Mouse (Mus musculus) B cell, adult 2 months (primary cell): Measurements from ENCODE around the gene Ufsp1.

Experiments used
- DNase-seq, 2 experiments: peaks; one replicate each; pipeline ENCODE4 v3.0.0; 2022

The Ufsp1 gene

DNA sequence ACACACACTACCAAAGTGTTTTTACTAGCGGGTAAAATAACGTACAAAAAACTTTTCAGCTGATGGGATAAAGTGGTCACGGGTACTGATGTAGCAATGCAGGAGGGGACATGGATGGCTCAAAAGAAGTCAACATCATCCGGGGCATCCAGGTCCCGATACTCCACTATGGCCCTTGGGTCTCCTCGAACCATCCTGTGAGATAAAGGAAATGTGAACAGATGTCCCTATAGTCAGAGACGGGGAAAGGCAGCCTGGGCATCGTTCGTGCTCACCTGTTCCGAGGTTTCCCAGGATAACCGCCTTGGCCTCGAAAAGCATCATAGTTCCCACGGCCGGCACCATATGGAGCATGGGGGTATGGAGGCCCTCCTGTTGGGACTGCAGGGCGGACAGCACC, 1.3 kb downstream of the Ufsp1 start:
- no peak for DNase-seq

DNA sequence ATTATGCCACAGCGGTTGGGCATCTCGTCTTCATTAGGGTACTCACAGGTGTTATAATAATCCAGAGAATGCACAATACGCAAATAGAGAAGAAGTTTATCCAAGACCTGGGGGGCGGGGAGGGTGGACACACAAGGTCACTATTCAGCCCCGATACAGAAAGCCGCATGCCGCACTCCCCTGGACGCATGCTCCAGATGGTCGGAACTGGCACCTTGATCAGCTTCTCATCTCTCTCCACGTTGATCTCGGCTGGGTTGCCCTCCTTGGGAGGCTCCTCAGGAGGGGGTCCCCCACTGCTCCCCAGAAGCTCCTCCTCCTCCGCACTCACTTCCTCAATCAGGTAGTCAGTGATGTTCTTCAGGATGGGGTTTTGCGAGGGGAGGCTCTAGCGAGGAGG, 2.7 kb downstream of the Ufsp1 start:
- no peak for DNase-seq

- DNase-seq: no peak
Observed at GRCm38 (mm10) chr5:137299240-137299639, 4.8 kb downstream of the Ufsp1 start.

DNA sequence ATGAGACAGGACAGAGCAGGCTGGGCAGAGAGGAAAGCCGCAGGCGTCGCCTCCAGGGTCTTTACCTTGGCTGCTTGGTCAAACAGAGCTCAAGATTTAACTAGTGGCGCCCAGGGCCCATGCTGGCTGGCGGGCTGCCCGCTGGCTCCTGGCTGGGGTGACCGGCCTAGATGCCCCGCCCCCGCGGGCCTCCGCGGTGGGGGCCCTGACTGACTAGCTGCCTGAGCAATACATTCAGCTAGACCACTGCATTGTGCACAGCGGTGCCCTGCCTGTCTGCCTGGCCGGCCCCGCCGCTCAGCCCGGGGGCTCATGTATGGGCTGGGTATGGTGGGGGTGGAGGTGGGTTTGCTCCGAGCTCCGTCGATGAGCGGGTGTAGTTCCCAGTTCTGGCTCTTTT, 6.8 kb downstream of the Ufsp1 start:
- no peak for DNase-seq

- DNase-seq: no peak
Observed at GRCm38 (mm10) chr5:137303609-137304008, 9.2 kb downstream of the Ufsp1 start.

DNA sequence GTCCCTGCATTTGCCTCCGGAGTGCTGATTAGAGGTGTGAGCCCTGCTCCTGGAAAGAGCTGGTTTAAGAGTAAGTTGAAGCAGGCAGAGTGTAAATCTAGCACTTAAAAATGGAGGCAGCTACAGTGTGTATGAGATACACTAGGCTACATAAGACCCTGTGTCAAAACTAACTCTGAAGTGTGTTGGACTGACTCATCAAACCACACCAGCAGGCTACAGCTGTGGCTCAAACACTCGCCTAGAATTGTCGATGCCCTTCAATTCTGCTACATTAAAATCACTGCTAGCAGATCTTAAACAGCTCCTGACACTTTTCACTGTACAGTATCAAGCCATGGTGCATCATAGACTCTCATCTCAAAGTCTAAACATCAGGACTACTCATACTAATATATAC, 9.7 kb downstream of the Ufsp1 start:
- DNase-seq: no peak

GRCm38 (mm10) chr5:137304816-137305215, 10.4 kb downstream of the Ufsp1 start:
- no peak for DNase-seq

- peak; percentile 21 to 24 for DNase-seq
Observed at GRCm38 (mm10) chr5:137305822-137306221, 11.4 kb downstream of the Ufsp1 start.

GRCm38 (mm10) chr5:137306439-137307005, 12.1 kb downstream of the Ufsp1 start:
- DNase-seq: peak; percentile 16 to 24

GRCm38 (mm10) chr5:137307071-137307912, 12.9 kb downstream of the Ufsp1 start, which contains the start of gene Srrt:
Gene Srrt (minus strand): TSS chr5:137307674.
- peak; percentile 86 for DNase-seq

DNA sequence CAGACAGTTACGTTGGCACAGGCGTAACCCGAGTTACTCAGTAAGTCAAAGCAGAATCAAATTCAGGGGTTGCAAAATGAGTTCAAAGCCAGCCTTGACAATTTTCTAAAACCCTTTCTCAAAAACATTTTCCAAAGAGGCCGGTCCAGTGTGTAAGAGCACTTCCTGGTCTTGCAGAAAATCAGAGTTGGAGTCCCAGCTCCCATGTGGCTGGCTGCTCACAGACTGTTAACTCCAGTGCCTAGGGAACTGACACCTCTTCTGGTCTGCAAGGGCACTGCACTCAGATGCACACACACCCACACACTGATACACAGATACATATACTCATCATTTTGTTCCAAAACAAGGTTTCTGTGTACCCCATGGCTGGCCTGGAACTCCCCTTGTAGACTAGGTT, 13.9 kb downstream of the Ufsp1 start:
- no peak for DNase-seq

- no peak for DNase-seq
Observed at GRCm38 (mm10) chr5:137313466-137314192, 19.2 kb downstream of the Ufsp1 start.

- DNase-seq: no peak
Observed at GRCm38 (mm10) chr5:137314193-137315083, 20.0 kb downstream of the Ufsp1 start, which contains the start of gene Trip6. Gene Trip6 (minus strand): TSS chr5:137314404.

DNA sequence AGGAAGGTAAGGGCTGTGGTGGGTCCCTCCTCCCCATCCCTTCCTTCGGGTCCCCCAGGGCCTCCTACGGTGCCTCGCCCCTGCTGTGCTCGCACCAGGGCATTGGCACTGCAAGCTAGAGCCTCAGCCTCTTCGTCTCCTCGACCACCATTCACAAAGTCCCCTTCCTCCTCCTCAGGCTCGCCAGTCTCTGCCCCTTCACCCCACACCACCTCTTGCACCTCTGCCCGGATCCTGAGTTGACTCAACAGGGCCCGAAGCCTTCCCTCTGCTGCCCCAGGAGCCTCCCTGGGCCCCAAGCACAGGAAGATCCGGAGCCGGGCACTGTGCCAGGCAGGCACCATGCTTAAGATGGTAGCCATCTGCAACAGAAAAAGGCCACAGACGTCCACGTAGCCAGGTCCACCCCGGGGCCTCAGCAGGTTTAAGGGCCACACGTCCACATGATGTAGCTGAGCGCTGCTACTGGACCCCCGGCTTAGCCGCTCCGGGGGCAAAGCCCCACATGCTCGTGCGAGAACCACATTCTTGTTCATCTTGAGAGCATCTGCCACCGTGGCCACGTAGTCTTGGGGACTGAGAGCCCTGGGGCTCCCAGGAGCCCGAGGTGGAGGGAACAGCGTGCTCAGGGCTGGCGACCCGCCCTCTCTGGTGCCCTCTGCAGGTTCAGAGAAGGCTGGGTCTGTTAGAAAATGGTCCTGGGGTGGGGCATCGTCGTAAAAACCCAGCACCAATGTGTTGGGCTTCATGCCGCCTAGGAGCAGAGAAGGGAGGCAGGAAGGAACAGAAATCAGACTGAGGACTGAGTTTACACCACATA, 20.9 kb downstream of the Ufsp1 start:
- DNase-seq: peak; percentile 47 to 50

GRCm38 (mm10) chr5:137317361-137317760, 22.9 kb downstream of the Ufsp1 start:
- DNase-seq: no peak

GRCm38 (mm10) chr5:137318570-137318969, 24.1 kb downstream of the Ufsp1 start:
- DNase-seq: no peak

DNA sequence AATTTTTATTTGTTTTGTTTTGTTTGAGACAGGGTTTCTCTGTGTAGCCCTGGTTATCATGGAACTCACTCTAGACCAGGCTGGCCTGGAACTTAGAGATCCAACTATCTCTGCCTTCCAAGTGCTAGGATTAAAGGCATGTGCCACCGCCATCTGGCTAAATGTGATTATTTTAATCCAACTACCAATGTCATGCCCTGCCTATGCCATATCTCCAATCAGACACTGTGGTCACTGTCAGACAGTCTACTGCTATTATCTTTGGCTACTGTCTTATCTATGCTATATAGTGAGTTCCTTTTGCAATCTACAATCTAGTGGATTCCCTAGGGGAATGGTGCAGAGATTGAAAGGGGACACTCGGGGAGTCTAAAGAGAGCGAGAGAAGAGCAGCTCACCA, 26.6 kb downstream of the Ufsp1 start:
- no peak for DNase-seq

DNA sequence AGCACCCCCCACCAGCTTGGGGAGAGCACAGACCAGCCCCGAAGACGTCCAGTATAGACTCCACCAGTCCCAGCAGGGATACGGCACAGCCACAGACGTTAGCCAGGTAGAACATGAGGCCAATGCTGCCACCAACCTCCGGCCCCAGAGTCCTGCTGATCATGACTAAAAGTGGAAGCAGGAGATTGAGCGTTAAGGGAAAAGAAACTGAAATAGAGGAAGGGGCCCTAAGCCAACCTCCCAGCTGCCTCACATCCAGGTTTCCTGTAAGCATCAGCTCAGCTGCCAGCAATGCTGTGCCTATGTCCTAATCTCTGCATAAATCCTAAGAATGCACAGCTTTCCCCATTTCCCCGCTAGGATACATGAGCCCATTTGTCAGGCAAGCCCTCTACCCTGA, 36.5 kb downstream of the Ufsp1 start:
- no peak for DNase-seq

DNA sequence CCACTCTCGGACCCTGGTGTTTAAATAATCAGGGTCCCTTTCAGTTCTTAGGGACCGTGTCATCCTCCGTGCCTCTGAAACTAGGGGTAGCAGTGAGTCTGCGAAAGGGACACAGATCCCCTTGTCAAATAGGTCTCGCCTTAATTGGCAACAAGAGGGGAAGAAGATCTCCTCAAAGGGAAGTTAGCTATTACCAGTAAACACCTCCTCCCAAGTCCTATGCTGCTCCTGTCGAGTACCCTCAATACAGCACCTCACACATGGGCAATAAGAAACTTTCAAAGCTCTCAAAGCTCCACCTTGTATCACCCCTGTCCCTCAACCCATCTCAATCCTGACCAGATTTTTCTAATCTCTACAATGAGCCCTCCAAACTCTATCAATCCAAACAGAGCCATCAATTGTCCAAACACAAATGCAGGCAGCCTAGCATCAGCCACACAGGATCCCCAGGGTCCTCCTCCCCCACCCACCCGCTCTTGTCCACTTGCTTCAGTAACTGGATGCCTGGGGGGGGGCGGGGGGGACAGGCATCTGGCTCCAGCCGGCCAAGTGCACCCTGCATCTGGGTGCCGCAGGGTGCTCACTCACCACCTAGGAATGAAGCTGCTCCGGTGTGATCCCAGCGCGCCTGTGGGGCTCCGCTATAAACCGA, 38.6 kb downstream of the Ufsp1 start:
- no peak for DNase-seq

GRCm38 (mm10) chr5:137333512-137334174, 39.2 kb downstream of the Ufsp1 start, which contains the start of gene Slc12a9:
Gene Slc12a9 (minus strand): TSS chr5:137333597.
- DNase-seq: peak; percentile 97

GRCm38 (mm10) chr5:137334317-137334716, 39.9 kb downstream of the Ufsp1 start:
- DNase-seq: no peak
